Mouse (Mus musculus): ENCODE measurements at regions not wholly inside any gene's neighbourhood (a gene's known extent, or its start where the extent isn't known, plus 50 kb on each side); places are given as distances from the start of the nearest gene placed in this dataset.

DNA sequence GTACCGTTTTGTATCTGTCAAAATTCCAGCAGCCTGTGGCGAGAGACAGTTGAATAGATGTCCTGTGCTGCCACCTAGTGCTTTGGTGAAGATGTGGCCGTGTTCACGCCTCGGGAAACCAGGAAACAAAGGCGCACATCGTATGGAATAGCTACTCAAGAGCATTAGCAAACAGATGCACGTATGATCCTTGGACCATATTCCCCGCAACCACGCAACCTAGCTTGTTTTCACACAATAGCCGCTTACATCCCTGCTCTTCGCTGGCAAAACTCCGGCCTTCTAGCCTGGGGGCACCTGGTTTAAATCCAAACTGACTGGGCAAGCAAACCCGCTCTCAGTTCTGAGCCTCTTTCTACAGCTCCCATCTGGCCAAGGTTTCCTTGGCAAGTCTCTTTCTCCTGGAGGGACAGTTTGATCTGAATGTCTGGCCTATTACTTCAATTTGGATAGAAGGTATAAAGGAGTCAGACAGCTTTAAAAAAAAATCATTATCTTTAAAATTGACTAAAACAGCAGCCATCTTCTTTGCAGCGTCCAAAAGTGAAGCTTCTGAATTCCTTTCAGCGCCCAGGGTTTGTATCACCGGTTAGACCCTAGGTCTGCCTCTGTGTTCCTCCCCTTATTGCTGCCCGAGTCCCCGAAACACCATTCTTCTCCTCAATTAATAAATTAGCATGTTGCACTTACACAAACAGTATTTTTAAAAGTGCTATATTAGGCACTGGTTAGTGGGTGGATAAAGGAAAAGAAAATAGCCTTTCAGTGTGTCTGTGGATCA is 295.0 kb upstream of the Prkd1 start:
- peak; percentile 62 to 75 for DNase-seq (ENCODE audit: low spot score in 2 of 2)

DNA sequence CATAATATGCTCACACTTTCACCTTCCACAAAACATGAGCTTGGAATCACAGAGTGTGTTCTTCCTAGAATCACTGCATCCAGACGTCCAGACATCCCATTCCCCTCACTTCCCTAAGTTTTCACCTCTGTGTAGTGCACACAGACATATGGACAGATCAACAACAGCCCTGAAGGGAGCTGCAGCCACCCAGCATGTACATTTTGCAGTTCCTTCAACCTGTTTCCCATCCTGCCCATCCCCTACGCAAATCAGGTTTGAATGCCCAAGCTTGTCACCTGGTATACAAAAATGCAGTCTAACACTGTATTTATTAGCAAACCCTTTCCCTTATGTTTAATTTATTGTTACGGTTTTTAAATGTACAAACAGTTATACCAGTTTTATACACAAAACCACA is 294.4 kb upstream of the Prkd1 start:
- DNase-seq (ENCODE audit: low spot score in 2 of 2), result no peak

GRCm38 (mm10) chr12:50935516-50935915 is 286.6 kb upstream of the Prkd1 start:
- no peak for DNase-seq (ENCODE audit: low spot score in 2 of 2)

- DNase-seq (ENCODE audit: low spot score in 2 of 2), result no peak
Measured at GRCm38 (mm10) chr12:50932496-50932895, 283.6 kb upstream of the Prkd1 start.

GRCm38 (mm10) chr12:50929641-50930040 is 280.7 kb upstream of the Prkd1 start:
- no peak for DNase-seq (ENCODE audit: low spot score in 2 of 2)

- DNase-seq (ENCODE audit: low spot score in 2 of 2), result no peak
Measured at GRCm38 (mm10) chr12:50926234-50926633, 277.3 kb upstream of the Prkd1 start.

DNA sequence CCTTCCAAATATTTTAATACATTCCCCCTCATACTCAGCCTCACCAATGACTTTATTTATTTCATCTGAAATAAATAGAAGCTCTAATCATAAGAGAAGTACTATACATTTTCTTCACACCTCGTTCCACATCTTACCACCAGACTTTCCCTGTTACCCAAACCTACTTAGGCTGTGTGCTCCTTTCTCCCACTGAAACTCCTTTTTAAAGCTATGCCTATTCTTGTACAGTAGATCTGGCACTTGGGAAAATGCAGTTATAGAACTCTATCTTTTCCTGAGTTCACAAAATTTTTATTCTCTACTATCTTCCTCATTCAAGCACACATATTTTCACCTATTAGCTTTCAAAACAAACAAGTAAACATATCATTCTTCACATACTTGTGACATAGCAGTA is 272.8 kb upstream of the Prkd1 start:
- DNase-seq (ENCODE audit: low spot score in 2 of 2), result no peak

DNA sequence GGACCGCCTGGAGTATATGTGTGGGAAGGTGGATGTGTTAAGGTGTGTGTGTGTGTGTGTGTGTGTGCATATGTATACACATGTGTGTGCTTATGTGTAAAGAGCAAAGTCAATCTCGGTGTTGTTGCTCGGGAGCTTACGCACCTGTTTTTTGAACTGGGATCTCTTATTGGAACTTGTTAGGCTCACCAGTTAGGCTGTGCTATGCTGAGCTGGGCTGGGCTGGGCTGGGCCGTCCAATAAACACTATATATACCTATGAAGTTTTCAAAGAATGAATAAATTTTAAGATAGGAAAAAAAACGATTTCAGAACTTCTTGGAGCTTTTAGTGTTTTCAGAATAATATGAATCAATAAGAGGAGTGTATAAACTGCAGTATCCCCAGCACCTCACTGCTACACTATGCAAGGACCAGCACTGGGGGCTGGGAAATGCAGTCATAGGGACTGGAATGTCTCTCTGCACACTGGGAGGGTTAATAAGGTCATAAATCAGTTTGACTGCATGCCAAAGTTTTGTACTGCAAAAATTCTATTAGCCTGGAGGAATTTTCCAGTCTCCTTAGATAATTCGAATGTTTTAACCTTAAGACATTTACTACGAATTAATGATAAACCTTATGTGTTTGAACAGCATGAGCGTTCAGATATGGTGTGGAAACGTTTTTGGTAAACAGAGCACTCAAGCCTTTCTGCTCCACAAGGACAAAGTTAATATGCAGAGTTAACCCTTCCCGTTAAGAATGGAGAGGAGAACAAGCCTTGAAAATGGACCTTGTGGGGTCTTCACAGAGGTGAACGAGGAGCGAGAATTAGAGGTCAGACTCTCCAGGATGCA is 250.9 kb upstream of the Prkd1 start:
- DNase-seq (ENCODE audit: low spot score in 2 of 2), result no peak

- no peak for DNase-seq (ENCODE audit: low spot score in 2 of 2)
Measured at GRCm38 (mm10) chr12:50897606-50898166, 248.8 kb upstream of the Prkd1 start.

- no peak for DNase-seq (ENCODE audit: low spot score in 2 of 2)
Measured at GRCm38 (mm10) chr12:50893604-50894003, 244.7 kb upstream of the Prkd1 start.

DNA sequence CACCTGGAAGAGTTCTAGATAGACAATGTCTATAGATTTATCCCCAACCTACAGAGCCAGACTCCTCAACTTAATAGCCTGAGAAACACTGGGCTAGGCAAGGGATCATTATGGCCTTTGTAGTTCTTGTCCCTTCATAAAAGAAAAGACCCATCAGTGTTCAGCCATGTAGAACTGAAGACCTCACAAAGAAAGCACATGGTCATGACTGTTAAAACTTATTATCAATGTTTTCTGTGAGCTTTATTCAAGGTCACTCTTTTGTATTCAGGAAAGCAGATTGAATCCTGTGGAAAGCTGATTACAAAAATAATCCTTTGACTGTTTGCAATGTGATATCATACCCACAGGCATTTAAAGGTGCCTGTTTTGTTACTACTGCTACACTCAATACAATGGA is 226.9 kb upstream of the Prkd1 start:
- no peak for DNase-seq (ENCODE audit: low spot score in 2 of 2)

DNA sequence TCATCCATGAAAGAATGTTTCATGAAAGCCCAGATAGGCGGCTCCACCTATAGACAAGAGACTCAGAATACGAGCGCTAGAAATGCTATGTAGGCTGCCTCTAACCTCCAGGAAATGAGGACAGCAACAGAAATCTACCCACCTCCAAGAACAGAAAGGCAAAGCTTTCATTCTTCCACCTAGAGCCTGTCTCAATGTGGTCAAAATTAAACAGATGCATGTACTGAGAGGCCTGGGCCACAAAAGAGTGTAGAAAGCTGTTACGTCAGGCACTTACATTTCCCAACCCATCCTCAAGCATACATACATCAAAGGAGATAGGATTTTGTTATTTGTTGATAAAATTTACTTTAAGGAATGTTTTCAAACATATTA is 225.1 kb upstream of the Prkd1 start:
- no peak for DNase-seq (ENCODE audit: low spot score in 2 of 2)

- DNase-seq (ENCODE audit: low spot score in 2 of 2), result no peak
Measured at GRCm38 (mm10) chr12:50873390-50874023, 224.6 kb upstream of the Prkd1 start.

DNA sequence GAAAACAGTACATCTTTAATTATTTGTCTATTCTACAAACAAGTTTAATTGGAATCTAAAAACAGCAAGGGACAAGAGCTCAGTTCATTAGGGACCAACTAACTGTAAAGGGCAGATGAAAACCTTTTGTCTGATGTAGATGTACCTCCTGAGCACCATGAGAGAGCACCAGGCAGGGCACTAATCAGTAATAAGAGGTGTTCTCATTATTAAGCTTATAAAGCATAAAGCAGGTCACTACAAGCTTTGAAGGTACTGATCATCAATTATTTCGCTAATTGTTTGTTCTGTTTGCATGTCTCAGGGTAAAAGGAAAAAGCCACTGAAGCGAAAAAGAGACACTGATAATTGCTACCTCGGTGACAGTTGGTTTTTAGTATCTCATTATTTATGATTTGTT is 202.7 kb upstream of the Prkd1 start:
- DNase-seq (ENCODE audit: low spot score in 2 of 2), result no peak

DNA sequence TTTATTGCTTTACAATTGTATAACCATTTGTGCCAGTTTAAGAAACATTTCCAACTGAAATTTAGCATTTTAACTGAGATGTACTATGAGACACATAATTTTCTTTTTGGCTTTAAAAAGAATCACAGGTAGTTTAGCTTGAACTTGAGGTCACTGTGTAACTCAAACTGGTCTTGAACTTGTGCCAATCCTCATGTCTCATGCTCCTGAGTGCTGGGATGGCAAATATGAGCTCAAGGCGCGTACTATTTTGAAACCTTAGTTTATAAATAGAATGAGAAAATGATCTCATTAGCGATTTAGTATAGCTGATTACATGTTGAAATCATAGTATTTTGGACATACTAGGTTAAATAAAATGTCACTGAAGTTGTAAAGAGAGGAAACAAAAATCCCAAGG is 199.1 kb upstream of the Prkd1 start:
- DNase-seq (ENCODE audit: low spot score in 2 of 2), result no peak

DNA sequence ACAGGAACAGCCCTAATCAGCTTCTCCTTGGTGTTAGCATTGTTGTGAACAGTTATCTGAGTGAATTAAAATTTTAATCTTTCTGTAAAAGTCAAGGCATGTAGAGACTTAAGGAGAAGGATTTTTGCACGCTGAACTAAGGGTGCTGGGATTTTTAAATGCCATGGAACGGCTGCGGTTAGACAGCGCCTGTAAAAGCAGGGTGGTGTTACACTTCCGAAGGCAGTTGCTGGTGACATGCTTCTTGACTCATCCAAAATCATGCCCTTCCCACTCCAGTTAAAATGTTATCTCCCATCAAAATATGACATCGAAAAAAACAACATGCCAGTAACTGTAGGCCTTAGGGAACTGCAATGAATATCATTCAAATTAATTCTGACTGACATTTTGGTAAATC is 193.8 kb upstream of the Prkd1 start:
- DNase-seq (ENCODE audit: low spot score in 2 of 2), result no peak

DNA sequence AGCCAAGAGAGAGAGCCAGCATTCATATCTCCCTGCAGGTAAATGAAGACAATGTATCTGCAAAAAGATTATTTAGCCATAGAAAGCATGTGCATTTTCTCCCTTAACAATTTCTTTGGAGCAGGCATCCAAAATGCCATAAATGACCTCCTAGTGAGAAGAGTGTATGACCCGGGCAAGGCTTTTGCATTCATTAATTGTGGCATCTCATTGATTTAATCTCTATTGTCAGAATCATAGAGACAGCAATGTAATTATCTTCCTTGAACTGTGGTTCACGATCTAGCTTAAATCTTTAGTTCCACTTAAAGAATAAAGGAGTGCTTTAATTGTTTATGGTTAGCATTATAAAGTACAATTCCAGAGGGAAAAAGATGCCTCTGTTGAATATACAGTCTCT is 190.5 kb upstream of the Prkd1 start:
- DNase-seq (ENCODE audit: low spot score in 2 of 2), result no peak

- no peak for DNase-seq (ENCODE audit: low spot score in 2 of 2)
Measured at GRCm38 (mm10) chr12:50808731-50809281, 159.9 kb upstream of the Prkd1 start.

DNA sequence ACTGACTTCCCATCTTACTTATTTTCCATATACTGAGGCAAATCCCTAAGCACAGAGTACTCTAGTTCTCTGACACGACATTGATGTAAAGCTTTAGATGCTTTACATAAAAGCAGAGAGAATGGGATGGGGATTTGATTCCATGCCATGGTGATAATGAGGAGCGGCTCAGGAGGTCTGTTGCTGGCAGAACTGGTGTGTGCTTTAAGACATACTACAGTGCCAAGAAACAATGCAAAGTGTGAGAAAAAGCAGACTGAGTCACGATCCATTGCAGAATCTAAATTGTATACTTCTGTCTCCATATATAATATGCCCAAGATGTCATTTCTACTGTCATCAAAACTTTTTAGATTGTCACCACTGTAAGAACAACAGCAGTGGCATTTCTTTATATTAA is 155.5 kb upstream of the Prkd1 start:
- peak in 1 of 2 experiments; percentile 18 for DNase-seq (ENCODE audit: low spot score in 2 of 2)

DNA sequence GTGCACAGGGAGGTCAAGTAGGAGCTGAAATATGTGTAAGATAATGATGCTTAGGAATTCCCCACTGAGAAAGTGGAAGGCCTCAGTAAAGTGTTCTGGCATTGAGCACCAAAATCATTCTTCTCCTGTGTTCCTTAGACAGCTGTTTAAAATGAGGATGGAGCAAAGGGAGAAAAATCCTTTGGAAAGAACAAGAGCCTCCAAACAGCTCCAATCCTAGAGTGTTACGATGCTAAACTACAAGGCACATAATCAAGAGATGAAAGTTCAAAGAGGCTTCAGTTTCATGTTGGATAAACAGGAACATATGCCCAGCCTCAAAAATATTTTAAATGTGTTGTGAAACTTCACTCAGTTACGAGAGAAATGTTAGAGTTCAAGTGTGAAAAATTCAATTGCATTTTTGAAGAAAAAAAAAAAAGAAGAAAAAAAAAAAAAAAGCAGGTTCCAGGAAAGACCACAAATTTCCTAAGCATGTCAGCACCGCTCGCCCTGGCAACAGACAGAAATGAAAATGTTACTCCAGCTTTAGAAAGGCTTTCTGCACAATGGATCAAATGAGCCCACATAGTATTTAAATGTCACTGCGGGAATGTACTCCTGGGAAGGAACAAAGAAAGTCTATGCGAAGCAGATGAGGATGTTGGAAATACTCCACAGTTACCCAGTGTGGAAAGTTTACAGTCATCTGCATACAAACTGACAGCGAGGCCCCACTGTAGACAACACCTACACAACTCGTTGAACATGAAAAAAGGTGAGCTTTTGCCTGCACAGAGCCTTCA is 116.5 kb upstream of the Prkd1 start:
- peak in 1 of 2 experiments; percentile 19 for DNase-seq (ENCODE audit: low spot score in 2 of 2)

- peak in 1 of 2 experiments; percentile 28 for DNase-seq (ENCODE audit: low spot score in 2 of 2)
Measured at GRCm38 (mm10) chr12:50764457-50764856, 115.6 kb upstream of the Prkd1 start.
